Mouse (Mus musculus) cortical plate, adult 2 months (tissue): ENCODE results near the gene Orc5.

Experiments
- CTCF ChIP-seq: fragments of 200-500 bp; IDR thresholded peaks from 2 replicates; pipeline ENCODE4 v1.5.1; 2011; ENCODE audit warnings: mild to moderate bottlenecking, control low read depth, low read length; ENCODE audit not compliant: insufficient read depth; ENCODE audit errors: extremely low read depth
- POLR2A ChIP-seq: fragments of 200-500 bp; IDR thresholded peaks from 2 replicates; pipeline ENCODE4 v1.6.1; 2011; ENCODE audit warnings: mild to moderate bottlenecking, low read length, control low read depth; ENCODE audit not compliant: insufficient read depth; ENCODE audit errors: extremely low read depth

GRCm38 (mm10) chr5:22587492-22587891 is 37.3 kb upstream of the Orc5 start:
- TF ChIP-seq POLR2A: no peak
- TF ChIP-seq CTCF: no peak
